Mouse (Mus musculus): Measurements from ENCODE around the gene Kcnk6.
A peak's percentile ranks its signal among the peaks of the same experiment; 100 is the strongest.

DNA sequence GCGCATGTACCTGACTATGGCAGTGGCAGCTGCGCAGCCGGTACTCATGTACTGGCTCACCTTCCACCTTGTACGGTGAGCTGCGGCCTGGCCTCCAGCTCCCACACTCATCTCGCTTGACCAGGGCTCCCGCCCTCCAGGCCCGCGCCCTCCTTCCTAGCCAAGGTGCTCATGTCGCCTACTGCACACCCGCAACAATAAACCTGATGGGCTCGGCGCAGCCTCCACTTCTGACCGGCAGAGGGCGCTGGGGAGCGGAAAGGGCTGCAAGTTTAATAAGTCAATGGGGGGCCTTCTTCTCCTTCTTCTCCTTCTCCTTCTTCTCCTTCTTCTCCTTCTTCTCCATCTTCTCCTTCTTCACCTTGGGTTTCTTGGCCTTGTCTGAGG is 15.0 kb upstream of the Kcnk6 start:
- TF ChIP-seq POLR2A (IDR thresholded peaks at IDR 0.05; ENCODE audit: borderline replicate concordance, extremely low read depth, low read depth, low read length) (no peak), CTCF (IDR thresholded peaks at IDR 0.05; ENCODE audit: insufficient read depth, low read length) (peak; percentile 76)

All from lung, adult 2 months (tissue).